In genomic region chr3:101572174-101572626, GRCm38 (mm10) we compare ENCODE assay signal across 8 mouse cellular contexts. TPM values are rescaled to one million over a fixed set of nuclear protein-coding genes. Genes with fewer than 3 reads are reported as not detected.
DNase-seq lines count a peak whose midpoint lies in the region; ATAC-seq and TF ChIP-seq lines count a peak whose summit lies in the region.

No protein-coding gene starts in this region.

- ATAC-seq in heart, embryonic 15.5 days (replicated peaks; ENCODE audit: insufficient number of reproducible peaks, insufficient read depth, low FRiP score, low read depth): no peak
- peak; percentile 70 for ATAC-seq in stomach, postnatal 0 days (ENCODE audit: low FRiP score, low TSS enrichment)
- no peak for ATAC-seq in megakaryocyte progenitor cell, adult 5-6 weeks (replicated peaks; ENCODE audit: poor library complexity)

- H3K36me3 ChIP-seq in heart, embryonic 15.5 days: peaks cover 20% of the 10 kb centered on the region
- peaks cover 9% of the 10 kb centered on the region for H3K36me3 ChIP-seq in stomach, postnatal 0 days (ENCODE audit: control insufficient read depth, insufficient read depth, low read length)

- 60% methylated on average over 7 of the region's 7 CpGs for WGBS in heart, embryonic 15.5 days
- WGBS in stomach, postnatal 0 days: 37% methylated on average over 7 of the region's 7 CpGs

- peak; percentile 57 for DNase-seq in adrenal gland, postnatal 10 days
- DNase-seq in adrenal gland, postnatal 25 days: no peak
- DNase-seq in embryo, embryonic 10.5 days (ENCODE audit: low spot score): peak; percentile 62
- DNase-seq in kidney, postnatal 25 days: peak; percentile 87 to 95
- DNase-seq in stomach, postnatal 0 days (ENCODE audit: low spot score): peak; percentile 69
- no peak for DNase-seq in thymus, postnatal 36 days

- peaks cover 26% of the 10 kb centered on the region for H3K4me1 ChIP-seq in heart, embryonic 15.5 days (replicated peaks)
- peaks cover 7% of the 10 kb centered on the region; the same call in 1 of the 2 replicates for H3K4me1 ChIP-seq in stomach, postnatal 0 days (replicated peaks; ENCODE audit: control insufficient read depth, insufficient read depth)

- H3K27ac ChIP-seq in heart, embryonic 15.5 days: peak overlapping the region; percentile 64
- H3K27ac ChIP-seq in stomach, postnatal 0 days (replicated peaks): peak overlapping the region; percentile 61

- TF ChIP-seq EP300 in stomach, postnatal 0 days (optimal IDR thresholded peaks at IDR 0.05): no peak

- H3K4me2 ChIP-seq in heart, embryonic 15.5 days: no peak overlapping the region
- no peak overlapping the region for H3K4me2 ChIP-seq in stomach, postnatal 0 days (replicated peaks; ENCODE audit: low read depth)

- no peak overlapping the region for H3K4me3 ChIP-seq in heart, embryonic 15.5 days
- no peak overlapping the region for H3K4me3 ChIP-seq in stomach, postnatal 0 days (ENCODE audit: low read depth, low read length)

- peak; percentile 41; the same call in 1 of the 2 replicates for TF ChIP-seq CTCF in stomach, postnatal 0 days (IDR thresholded peaks at IDR 0.05; ENCODE audit: low read depth)

- H3K9ac ChIP-seq in heart, embryonic 15.5 days: 0 out of 2 replicates have a peak overlapping the region, but pooled peaks have one; percentile 6
- no peak overlapping the region for H3K9ac ChIP-seq in stomach, postnatal 0 days (ENCODE audit: low read length)

- H3K27me3 ChIP-seq in heart, embryonic 15.5 days: no peaks in the 10 kb centered on the region
- H3K27me3 ChIP-seq in stomach, postnatal 0 days (ENCODE audit: control insufficient read depth, insufficient read depth, low read length): no peaks in the 10 kb centered on the region

- no peaks in the 10 kb centered on the region for H3K9me3 ChIP-seq in heart, embryonic 15.5 days (replicated peaks)
- no peaks in the 10 kb centered on the region for H3K9me3 ChIP-seq in stomach, postnatal 0 days (ENCODE audit: control insufficient read depth, low read length)

RNA-seq across cellular contexts. Expression of gene Atp1a1, which starts 32.3 kb away (rescaled TPM):
- total RNA-seq in adrenal gland, postnatal 10 days (2021): 100 to 1,000 TPM; 434 to 467 TPM
- 768 and 861 TPM in 2 replicates for total RNA-seq in adrenal gland, postnatal 25 days (2021)
- polyA plus RNA-seq in heart, embryonic 15.5 days (2015; fragmentation: Nextera tagmentation; extraction: Ambion mirVana): 270 and 271 TPM in 2 replicates
- 132 and 138 TPM in 2 replicates for polyA plus RNA-seq in stomach, postnatal 0 days (2015; fragmentation: Nextera tagmentation; extraction: Ambion mirVana)
- 69.5 and 75.2 TPM in 2 replicates for total RNA-seq in megakaryocyte progenitor cell, adult 5-6 weeks (2015)
- total RNA-seq in megakaryocyte progenitor cell, adult 5-6 weeks (2017): 126 and 129 TPM in 2 replicates

Comparison
In these comparisons a context has a peak if more than half of its experiments do, and no peak if none do; other contexts are left out.
1. DNase-seq: peak in adrenal gland, postnatal 10 days (single experiment), embryo, embryonic 10.5 days (single experiment), kidney, postnatal 25 days (2 of 2) and stomach, postnatal 0 days (single experiment); none in adrenal gland, postnatal 25 days (single experiment) and thymus, postnatal 36 days (0 of 2).